Mouse (Mus musculus) midbrain, embryonic 10.5 days (tissue): ENCODE measurements around the gene Fam181a. TPM values are rescaled to one million over a fixed set of nuclear protein-coding genes. Genes with fewer than 3 reads are reported as not detected.

Experiments
- DNase-seq: peaks from one replicate; pipeline ENCODE4 v3.0.0-alpha.2; 2017; ENCODE audit warnings: low spot score
- H3K27ac ChIP-seq: fragments of 300-500 bp; sonication (generic); replicated peaks from 2 replicates; pipeline ENCODE4 v1.5.1; 2016; ENCODE audit warnings: mild to moderate bottlenecking
- H3K27me3 ChIP-seq: fragments of 300-500 bp; sonication (generic); 2 replicates; pipeline ENCODE4 v1.6.1; 2016; ENCODE audit warnings: low read depth, mild to moderate bottlenecking; ENCODE audit not compliant: poor library complexity, severe bottlenecking
- H3K36me3 ChIP-seq: fragments of 300-500 bp; sonication (generic); 2 replicates; pipeline ENCODE4 v1.6.1; 2016; ENCODE audit warnings: mild to moderate bottlenecking, moderate library complexity
- H3K4me1 ChIP-seq: fragments of 300-500 bp; sonication (generic); 2 replicates; pipeline ENCODE4 v1.6.1; 2016
- H3K4me3 ChIP-seq: fragments of 300-500 bp; sonication (generic); 2 replicates; pipeline ENCODE4 v1.5.1; 2016; ENCODE audit warnings: mild to moderate bottlenecking, moderate library complexity
- H3K9me3 ChIP-seq: fragments of 300-500 bp; sonication (generic); replicated peaks from 2 replicates; pipeline ENCODE4 v1.6.1; 2016; ENCODE audit warnings: mild to moderate bottlenecking
- WGBS: fragments of 180-500 bp; shearing (Covaris S2); methylation state at CpG from one replicate; pipeline ENCODE4 v1.1.7; 2016; 5-methylcytosine and 5-hydroxymethylcytosine counted together
- polyA plus RNA-seq: library from polyadenylated mRNA; unstranded; fragments of >200 nt; fragmentation: Nextera tagmentation; extraction: Ambion mirVana; gene quantifications from 2 replicates; pipeline ENCODE4 v1.2.1, GENCODE M21; 2016

Gene Fam181a
- polyA plus RNA-seq, 1 experiment from 2014 or later: 52.7 TPM

DNA sequence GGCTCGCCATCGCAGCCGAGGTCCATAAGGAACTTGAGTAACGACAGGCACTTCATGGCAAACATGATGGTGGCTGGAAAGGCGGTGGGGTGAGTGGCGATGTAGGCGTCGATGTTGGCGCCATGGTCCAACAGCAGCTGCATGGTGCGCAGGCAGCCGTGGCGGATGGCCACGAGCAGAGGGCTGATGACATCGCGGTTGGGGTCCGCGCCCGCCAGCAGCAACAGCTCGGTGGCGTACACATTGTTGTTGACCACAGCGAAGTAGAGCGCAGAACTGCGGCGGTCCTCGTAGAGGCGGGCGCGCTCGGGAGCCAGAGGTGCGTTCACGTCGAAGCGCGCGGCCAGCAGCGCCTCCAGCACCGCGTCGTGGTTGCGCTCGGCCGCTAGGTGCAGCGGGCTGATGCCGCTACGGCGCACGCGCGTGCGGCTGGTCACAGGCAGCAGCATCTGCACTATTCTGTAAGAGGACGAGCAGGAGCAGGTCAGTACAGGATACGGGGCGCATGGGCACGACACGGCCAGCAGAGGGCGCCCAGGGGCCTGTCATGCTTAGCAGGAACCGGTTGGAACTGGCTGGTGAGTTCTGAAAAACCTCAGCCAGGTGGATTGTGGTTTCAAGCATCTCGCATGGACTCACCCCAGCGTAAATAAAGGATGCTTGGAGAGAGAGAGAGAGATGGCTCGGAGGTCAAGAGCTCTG is 14.5 kb downstream of the Fam181a start:
- whole genome bisulfite sequencing: 8% methylated on average over 60 of the region's 60 CpGs
- peaks cover 52% of the 10 kb centered on the region for H3K4me1 ChIP-seq
- H3K36me3 ChIP-seq: no peaks in the 10 kb centered on the region
- peaks cover 88% of the 10 kb centered on the region for H3K27me3 ChIP-seq
- peak overlapping the region; percentile 80 for H3K27ac ChIP-seq
- H3K4me3 ChIP-seq: peak overlapping the region; percentile 47
- H3K9me3 ChIP-seq: no peaks in the 10 kb centered on the region
- peak; percentile 97 for DNase-seq

DNA sequence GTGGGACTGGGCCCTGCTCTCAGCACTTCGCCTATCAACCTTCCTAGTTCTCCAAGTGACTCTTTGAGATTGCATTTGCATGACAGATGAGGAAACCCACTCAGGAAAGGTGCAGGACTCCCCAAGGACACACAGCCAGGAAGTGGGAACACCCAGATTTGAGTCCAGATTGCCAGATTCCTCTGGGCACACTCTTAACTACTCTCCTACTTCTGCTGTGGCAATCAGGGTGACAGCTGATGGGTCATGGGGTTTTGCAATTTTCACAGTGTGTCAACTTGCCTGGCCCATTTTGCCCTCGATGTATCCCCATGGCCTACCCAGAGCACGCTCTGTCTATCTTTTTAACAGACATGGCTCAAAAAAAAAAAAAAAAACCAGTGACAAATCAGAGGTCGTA is 15.8 kb downstream of the Fam181a start:
- H3K27me3 ChIP-seq: peaks cover 87% of the 10 kb centered on the region
- H3K4me1 ChIP-seq: peaks cover 53% of the 10 kb centered on the region
- DNase-seq: no peak
- 52% methylated on average over 4 of the region's 4 CpGs for WGBS
- H3K27ac ChIP-seq: peak overlapping the region; percentile 80; the same call in 1 of the 2 replicates
- H3K4me3 ChIP-seq: no peak overlapping the region
- no peaks in the 10 kb centered on the region for H3K9me3 ChIP-seq
- no peaks in the 10 kb centered on the region for H3K36me3 ChIP-seq

DNA sequence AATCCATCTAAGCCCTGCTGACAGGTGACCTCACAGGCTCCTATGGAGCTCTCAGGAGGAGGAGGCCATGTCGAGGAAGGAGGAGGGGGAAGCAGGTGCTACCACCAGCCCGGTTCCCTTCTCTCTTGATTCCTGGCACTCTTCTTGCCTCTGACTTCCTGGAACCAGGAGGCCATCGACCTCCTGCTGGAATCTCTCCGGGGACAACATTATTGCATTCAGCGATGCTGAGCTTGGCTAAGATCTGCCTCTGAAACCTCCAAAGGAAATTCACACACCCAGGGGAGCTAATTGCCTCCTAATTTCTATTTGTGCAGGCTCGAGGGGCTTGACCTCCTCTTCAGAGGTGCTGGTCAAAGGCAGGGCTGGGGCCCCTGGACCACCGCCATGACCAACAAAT is 16.3 kb downstream of the Fam181a start:
- Histone ChIP-seq H3K4me3 (no peak overlapping the region), H3K36me3 (no peaks in the 10 kb centered on the region), H3K27ac (peak overlapping the region; percentile 33; the same call in 1 of the 2 replicates), H3K4me1 (peaks cover 53% of the 10 kb centered on the region), H3K27me3 (peaks cover 89% of the 10 kb centered on the region), H3K9me3 (no peaks in the 10 kb centered on the region)
- 27% methylated on average over 7 of the region's 7 CpGs for WGBS
- DNase-seq: peak; percentile 28

DNA sequence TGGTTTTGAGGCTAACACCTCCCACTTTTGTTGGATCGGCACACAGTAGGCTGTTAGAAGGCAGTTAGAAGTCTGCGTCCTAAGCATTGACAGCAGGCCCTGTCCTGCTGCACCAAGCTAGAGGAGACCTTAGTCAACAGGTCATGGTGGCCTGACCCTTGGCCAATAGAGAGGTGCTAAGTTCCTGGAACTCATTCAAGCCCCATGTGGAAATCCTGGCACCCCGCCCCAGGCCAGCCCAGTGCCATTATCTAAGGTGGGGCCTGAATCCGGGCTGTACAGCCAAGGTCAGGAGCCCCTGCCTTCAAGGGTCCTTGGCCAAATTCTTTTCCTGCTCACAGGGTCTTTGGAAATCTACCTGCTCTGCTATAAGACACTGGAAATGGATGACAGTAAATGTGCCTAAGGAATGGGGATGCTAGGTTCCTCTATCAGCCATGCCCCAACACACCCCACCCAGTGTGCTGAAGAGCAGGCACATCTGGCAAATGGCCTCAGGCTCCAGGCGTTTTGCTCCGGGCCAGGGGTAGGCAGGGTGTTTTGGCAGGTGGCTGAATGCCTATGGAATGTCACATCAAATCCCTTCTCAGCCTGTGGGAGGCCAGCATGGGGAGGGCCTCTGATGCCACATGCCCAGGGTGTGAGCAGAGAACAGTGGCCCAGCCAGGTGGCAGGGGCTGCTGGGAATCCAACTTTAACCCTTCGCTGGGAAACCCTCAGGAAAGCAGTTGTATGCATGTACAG is 17.8 kb downstream of the Fam181a start:
- peaks cover 50% of the 10 kb centered on the region for H3K4me1 ChIP-seq
- H3K4me3 ChIP-seq: no peak overlapping the region
- 74% methylated on average over 7 of the region's 7 CpGs for WGBS
- no peak for DNase-seq
- peaks cover 78% of the 10 kb centered on the region for H3K27me3 ChIP-seq
- H3K36me3 ChIP-seq: no peaks in the 10 kb centered on the region
- no peaks in the 10 kb centered on the region for H3K9me3 ChIP-seq
- no peak overlapping the region for H3K27ac ChIP-seq

DNA sequence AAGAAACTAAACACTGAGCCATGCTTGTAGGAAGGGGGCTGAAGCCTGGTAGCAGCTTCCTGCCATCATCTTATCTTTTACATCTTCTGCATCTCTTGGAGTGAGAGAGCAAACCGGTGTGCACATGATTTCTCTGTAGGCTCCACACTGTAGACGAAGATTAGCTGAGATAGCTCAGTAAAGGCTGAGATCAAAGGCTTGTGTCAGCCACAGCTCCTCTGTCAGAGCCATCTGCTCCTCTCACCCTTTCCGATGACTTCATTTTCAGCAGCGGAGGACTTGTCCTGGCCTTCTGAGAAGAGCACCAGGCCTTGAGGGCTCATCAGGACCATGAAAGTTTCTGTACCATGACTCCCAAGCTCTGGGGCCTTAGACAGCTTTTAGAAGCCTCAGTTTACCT is 20.7 kb downstream of the Fam181a start:
- no peak overlapping the region for H3K4me3 ChIP-seq
- peaks cover 41% of the 10 kb centered on the region for H3K4me1 ChIP-seq
- H3K9me3 ChIP-seq: no peaks in the 10 kb centered on the region
- 77% methylated on average over 4 of the region's 4 CpGs for WGBS
- no peaks in the 10 kb centered on the region for H3K36me3 ChIP-seq
- no peak overlapping the region for H3K27ac ChIP-seq
- DNase-seq: no peak
- peaks cover 66% of the 10 kb centered on the region for H3K27me3 ChIP-seq

DNA sequence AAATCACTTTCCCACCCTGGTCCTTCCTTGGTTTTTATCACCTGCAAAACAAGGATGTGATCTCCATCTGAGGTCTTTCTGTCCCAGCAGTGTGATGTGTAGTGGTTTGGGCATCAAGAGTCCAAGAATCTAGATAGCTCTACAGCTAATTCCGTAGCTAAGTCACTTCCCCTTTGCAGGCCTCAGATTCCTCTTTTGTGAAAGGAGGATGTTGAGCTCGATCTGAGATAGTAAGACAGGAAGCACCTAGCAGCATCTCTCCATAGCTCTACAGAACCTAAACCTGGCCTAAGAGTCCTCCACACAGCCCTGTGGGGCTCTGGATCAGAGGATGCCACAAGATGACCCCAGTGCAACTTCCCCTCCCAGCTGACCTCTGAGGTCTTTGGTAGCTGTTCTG is 22.1 kb downstream of the Fam181a start:
- Histone ChIP-seq H3K9me3 (no peaks in the 10 kb centered on the region), H3K4me3 (no peak overlapping the region), H3K27me3 (peaks cover 54% of the 10 kb centered on the region), H3K27ac (no peak overlapping the region), H3K4me1 (peaks cover 41% of the 10 kb centered on the region), H3K36me3 (no peaks in the 10 kb centered on the region)
- 82% methylated on average over 2 of the region's 2 CpGs for WGBS
- no peak for DNase-seq

DNA sequence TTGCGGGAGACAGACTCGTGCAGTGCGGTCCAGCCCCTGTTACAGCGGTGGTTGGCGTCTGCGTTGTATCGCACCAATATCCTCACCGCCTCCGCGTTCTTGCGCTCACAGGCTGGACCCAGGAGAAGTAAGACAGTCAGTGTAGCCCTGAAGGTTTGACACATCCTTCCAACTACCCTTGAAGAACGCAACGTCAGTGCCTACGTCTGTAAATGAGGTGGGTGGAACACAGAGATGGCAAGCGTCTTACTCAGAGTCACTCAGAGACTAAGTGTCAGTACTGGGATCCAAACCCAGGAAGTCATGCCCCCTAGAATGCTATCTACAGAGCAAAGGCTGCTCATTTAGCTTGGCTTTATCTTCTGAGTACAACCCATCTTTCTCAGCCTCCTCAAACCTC is 22.7 kb downstream of the Fam181a start:
- peaks cover 49% of the 10 kb centered on the region for H3K27me3 ChIP-seq
- no peak for DNase-seq

DNA sequence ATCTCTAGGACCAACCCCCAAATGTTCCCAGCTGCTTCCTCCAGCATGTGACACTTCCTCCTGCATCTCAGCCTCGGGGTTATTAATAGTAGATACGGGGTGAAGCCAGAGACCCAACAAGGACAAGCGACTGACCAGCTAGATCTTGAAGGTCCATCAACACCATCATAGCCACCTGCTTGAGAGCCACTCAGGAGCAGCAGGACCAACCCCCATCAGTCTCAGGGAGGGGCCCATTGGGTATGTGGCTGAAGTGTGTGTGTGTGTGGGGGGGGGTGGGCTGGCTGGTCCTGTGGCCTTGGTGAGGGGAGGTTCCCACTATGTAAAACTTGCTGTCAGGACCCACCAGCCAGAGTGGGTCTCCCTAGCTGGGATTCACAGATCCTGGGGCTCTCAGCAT is 26.0 kb downstream of the Fam181a start:
- Histone ChIP-seq H3K9me3 (no peaks in the 10 kb centered on the region), H3K4me3 (no peak overlapping the region), H3K4me1 (peaks cover 30% of the 10 kb centered on the region), H3K36me3 (no peaks in the 10 kb centered on the region), H3K27ac (no peak overlapping the region), H3K27me3 (peaks cover 21% of the 10 kb centered on the region)
- WGBS: 88% methylated on average over 3 of the region's 3 CpGs
- DNase-seq: no peak

More for the DNA sequence above, 22.7 kb downstream of the Fam181a start:
- Histone ChIP-seq H3K36me3 (no peaks in the 10 kb centered on the region), H3K27ac (no peak overlapping the region), H3K9me3 (no peaks in the 10 kb centered on the region), H3K4me1 (peaks cover 44% of the 10 kb centered on the region), H3K4me3 (no peak overlapping the region)
- 95% methylated on average over 15 of the region's 15 CpGs for WGBS

DNA sequence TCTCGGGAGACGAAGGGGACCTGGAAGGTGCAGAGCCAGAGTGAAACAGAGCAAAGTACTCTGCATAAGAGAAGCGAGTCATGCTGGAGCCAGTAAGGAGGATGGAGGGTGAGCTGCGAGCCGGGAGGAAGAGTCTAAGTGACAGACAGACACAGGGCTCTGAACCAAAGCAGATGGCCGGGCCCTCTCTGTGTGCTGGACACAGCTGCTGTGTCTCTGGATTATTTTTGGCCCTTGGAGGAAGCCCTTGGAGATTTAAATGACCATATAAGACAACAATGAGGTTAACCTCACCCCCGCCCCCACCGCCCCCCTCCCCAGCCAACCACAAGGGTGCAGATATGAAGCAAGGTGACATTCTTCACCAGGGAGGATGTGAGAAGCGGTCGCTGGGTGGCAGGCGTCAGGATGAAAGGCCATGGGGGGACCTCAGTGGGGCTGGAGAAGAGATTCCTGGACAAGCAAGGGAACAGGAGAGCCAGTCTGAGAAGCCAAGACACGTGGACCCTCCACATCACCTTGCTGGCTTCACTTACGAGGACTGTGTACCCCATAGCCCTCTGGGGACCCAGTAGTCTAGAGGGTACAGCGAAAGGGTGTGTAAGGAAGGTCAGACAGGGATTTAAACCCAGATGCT is 27.5 kb downstream of the Fam181a start:
- Histone ChIP-seq H3K27ac (no peak overlapping the region), H3K9me3 (no peaks in the 10 kb centered on the region), H3K4me1 (peaks cover 30% of the 10 kb centered on the region), H3K4me3 (no peak overlapping the region), H3K36me3 (no peaks in the 10 kb centered on the region), H3K27me3 (peaks cover 15% of the 10 kb centered on the region)
- DNase-seq: no peak
- 85% methylated on average over 14 of the region's 14 CpGs for WGBS

DNA sequence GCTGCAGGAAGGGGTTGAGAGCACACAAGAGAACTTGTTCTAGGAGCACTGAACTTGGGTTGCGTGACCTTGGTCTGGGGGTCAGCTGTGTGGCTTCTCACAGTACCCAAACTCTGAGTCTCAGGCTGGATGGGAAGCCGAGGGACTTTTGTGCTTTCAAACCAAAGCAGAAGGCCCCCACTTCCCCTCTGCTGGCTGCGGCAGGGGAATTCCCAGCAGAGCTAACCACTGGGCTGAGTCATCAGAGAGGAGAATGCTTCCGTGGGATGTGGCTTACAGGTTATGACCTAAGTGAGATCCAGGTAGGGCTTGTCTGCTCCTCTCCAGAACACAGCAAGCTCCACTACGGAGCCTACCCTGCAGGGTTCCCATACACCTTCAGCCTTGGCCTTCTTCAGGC is 30.4 kb downstream of the Fam181a start:
- Histone ChIP-seq H3K4me3 (no peak overlapping the region), H3K27ac (no peak overlapping the region), H3K27me3 (peaks cover 4% of the 10 kb centered on the region; the same call in 1 of the 2 replicates), H3K9me3 (no peaks in the 10 kb centered on the region), H3K4me1 (peaks cover 23% of the 10 kb centered on the region), H3K36me3 (no peaks in the 10 kb centered on the region)
- no peak for DNase-seq
- WGBS: 91% methylated on average over 5 of the region's 5 CpGs

DNA sequence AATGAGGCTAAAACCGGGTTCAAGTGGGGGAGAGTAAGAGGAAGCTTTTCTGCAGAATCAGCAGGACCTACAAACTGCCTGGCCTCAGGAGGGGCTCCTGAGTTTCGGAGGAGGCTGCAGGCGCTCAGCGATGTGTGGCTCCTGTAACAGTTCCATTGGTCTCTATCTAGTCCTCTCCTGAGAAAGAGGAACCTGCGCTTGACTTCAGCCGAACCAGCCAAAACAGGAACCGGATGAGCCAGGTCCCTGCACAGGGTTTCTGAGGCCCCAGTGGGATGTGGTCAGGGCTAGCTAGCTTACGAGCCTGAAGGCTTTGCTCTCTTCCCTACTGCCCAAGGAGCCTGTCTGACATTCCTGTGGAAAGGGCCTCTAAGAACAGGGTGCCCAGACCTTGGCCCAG is 32.7 kb downstream of the Fam181a start:
- H3K9me3 ChIP-seq: no peaks in the 10 kb centered on the region
- no peak for DNase-seq
- H3K4me3 ChIP-seq: no peak overlapping the region
- no peaks in the 10 kb centered on the region for H3K36me3 ChIP-seq
- peaks cover 8% of the 10 kb centered on the region for H3K4me1 ChIP-seq
- peaks cover 12% of the 10 kb centered on the region; the same call in 1 of the 2 replicates for H3K27me3 ChIP-seq
- no peak overlapping the region for H3K27ac ChIP-seq
- 79% methylated on average over 8 of the region's 8 CpGs for WGBS

DNA sequence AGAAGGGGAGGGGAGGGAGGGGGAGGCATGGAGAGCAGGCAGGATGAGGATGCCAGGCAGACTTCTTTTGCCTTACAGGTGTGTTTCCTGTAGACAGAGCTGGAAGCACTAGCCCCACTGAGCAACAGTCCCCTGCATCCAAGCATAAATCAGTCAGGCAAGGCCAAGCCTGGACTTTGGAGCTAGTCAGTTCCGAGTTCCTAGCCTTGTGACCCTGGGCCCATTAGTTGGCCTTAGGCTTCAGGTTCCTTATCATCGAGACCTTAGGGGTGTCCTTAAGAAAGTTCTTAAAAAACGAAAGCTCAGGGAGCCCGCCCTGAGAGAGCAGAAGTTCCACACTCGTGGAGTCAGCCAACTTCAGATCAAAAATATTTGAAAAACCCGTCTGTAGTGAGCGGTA is 34.2 kb downstream of the Fam181a start:
- Histone ChIP-seq H3K27me3 (peaks cover 12% of the 10 kb centered on the region; the same call in 1 of the 2 replicates), H3K36me3 (no peaks in the 10 kb centered on the region), H3K27ac (no peak overlapping the region), H3K4me3 (no peak overlapping the region), H3K9me3 (no peaks in the 10 kb centered on the region), H3K4me1 (peaks cover 7% of the 10 kb centered on the region)
- 90% methylated on average over 7 of the region's 7 CpGs for WGBS
- DNase-seq: no peak

DNA sequence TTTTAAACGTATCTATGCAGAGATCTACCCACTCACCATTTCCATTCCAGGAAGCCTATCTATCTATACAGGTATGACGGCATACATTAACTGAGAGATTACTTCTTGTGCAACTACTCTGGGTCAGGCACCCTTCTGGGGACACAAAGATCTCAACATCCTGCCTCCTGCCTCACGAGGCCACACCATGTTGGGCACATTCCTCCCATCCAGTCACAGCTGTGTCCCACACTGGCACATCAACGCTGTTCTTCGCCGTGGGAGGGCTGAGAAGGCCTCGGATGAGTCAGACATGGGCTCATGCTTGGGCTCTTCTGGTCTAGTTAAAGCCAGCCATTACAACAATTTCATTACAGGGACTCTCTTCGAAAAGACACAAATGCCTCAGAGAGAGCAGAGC is 36.2 kb downstream of the Fam181a start:
- peaks cover 8% of the 10 kb centered on the region; the same call in 1 of the 2 replicates for H3K9me3 ChIP-seq
- H3K4me1 ChIP-seq: peaks cover 7% of the 10 kb centered on the region
- 90% methylated on average over 8 of the region's 8 CpGs for WGBS
- H3K27ac ChIP-seq: 0 out of 2 replicates have a peak overlapping the region, but pooled peaks have one; percentile 38
- DNase-seq: no peak
- no peak overlapping the region for H3K4me3 ChIP-seq
- no peaks in the 10 kb centered on the region for H3K36me3 ChIP-seq
- peaks cover 12% of the 10 kb centered on the region; the same call in 1 of the 2 replicates for H3K27me3 ChIP-seq
